ENCODE assay signal across 12 mouse cellular contexts in genomic region chr6:30176496-30176895, GRCm38 (mm10).
DNase-seq lines count a peak whose midpoint lies in the region; ATAC-seq and TF ChIP-seq lines count a peak whose summit lies in the region.
"Had no signal": no experiment of that assay in that cellular context is flagged by ENCODE, and none has a peak within 500 bp of the region (broad histone marks: within the 10 kb centered on the region; RNA-seq: fewer than 3 reads in every experiment).

No protein-coding gene starts in this region.

- WGBS in kidney, embryonic 14.5 days, result 5% methylated on average over 12 of the region's 12 CpGs
- 3% methylated on average over 12 of the region's 12 CpGs for WGBS in neural tube, embryonic 11.5 days

- H3K4me1 ChIP-seq in kidney, embryonic 14.5 days (ENCODE audit: control insufficient read depth, insufficient read depth, low read length), result peaks cover 37% of the 10 kb centered on the region
- H3K4me1 ChIP-seq in neural tube, embryonic 11.5 days (ENCODE audit: control insufficient read depth, insufficient read depth, low read length), result peaks cover 22% of the 10 kb centered on the region

- H3K9me3 ChIP-seq in kidney, embryonic 14.5 days (ENCODE audit: control insufficient read depth, low read length), result no peaks in the 10 kb centered on the region
- no peaks in the 10 kb centered on the region for H3K9me3 ChIP-seq in neural tube, embryonic 11.5 days (ENCODE audit: control insufficient read depth, low read length)
- H3K9me3 ChIP-seq: stomach, embryonic 15.5 days had no signal

- no peak overlapping the region for H3K27ac ChIP-seq in kidney, embryonic 14.5 days (ENCODE audit: low read depth, low read length)
- no peak overlapping the region for H3K27ac ChIP-seq in neural tube, embryonic 11.5 days (ENCODE audit: low read depth, low read length)
- no peak overlapping the region for H3K27ac ChIP-seq in layer of hippocampus, adult 2 months
- H3K27ac ChIP-seq: stomach, embryonic 15.5 days had no signal

- peak overlapping the region; percentile 56; the same call in 1 of the 2 replicates for H3K4me2 ChIP-seq in kidney, embryonic 14.5 days (replicated peaks; ENCODE audit: low read depth, low read length)
- peak overlapping the region; percentile 19; the same call in 1 of the 2 replicates for H3K4me2 ChIP-seq in neural tube, embryonic 11.5 days (ENCODE audit: low read depth)

- H3K4me3 ChIP-seq in kidney, embryonic 14.5 days (ENCODE audit: low read length), result peak overlapping the region; percentile 48; the same call in 1 of the 2 replicates
- no peak overlapping the region for H3K4me3 ChIP-seq in neural tube, embryonic 11.5 days (ENCODE audit: low read depth, low read length)
- H3K4me3 ChIP-seq in layer of hippocampus, adult 2 months, result no peak overlapping the region

- H3K27me3 ChIP-seq in kidney, embryonic 14.5 days (ENCODE audit: control insufficient read depth, insufficient read depth, low read length), result peaks cover 93% of the 10 kb centered on the region
- H3K27me3 ChIP-seq in neural tube, embryonic 11.5 days (ENCODE audit: control insufficient read depth, insufficient read depth, low read length), result peaks cover 96% of the 10 kb centered on the region

- peak; percentile 53 for DNase-seq in embryo, embryonic 10.5 days (ENCODE audit: low spot score)
- no peak for DNase-seq in embryo, embryonic 9.5 days (ENCODE audit: extremely low spot score)
- no peak for DNase-seq in kidney, adult 11 months
- DNase-seq in neural tube, embryonic 11.5 days (ENCODE audit: low spot score), result peak; percentile 47
- DNase-seq in neural tube, embryonic 10.5 days (ENCODE audit: extremely low spot score, low spot score), result no peak
- no peak for DNase-seq in layer of hippocampus, adult 2 months (ENCODE audit: low spot score in 2 of 2)
- DNase-seq: cerebellum, postnatal 25 days; right cerebral cortex, adult 18-20 months had no signal

- no peak overlapping the region for H3K9ac ChIP-seq in kidney, embryonic 14.5 days (ENCODE audit: low read depth, low read length)
- H3K9ac ChIP-seq in neural tube, embryonic 11.5 days (ENCODE audit: low read length), result no peak overlapping the region
- H3K9ac ChIP-seq: stomach, embryonic 15.5 days had no signal

- no peaks in the 10 kb centered on the region for H3K36me3 ChIP-seq in kidney, embryonic 14.5 days (ENCODE audit: control insufficient read depth, insufficient read depth, low read length)
- no peaks in the 10 kb centered on the region for H3K36me3 ChIP-seq in neural tube, embryonic 11.5 days (ENCODE audit: control insufficient read depth, insufficient read depth, low read length)
- H3K36me3 ChIP-seq: stomach, embryonic 15.5 days had no signal

- ATAC-seq in kidney, embryonic 14.5 days (ENCODE audit: low FRiP score, low TSS enrichment), result no peak
- ATAC-seq in neural tube, embryonic 11.5 days (ENCODE audit: insufficient read depth, low FRiP score, low TSS enrichment), result no peak
- no peak for ATAC-seq in megakaryocyte progenitor cell, adult 5-6 weeks (replicated peaks; ENCODE audit: poor library complexity)
- ATAC-seq: forebrain, embryonic 14.5 days had no signal

- TF ChIP-seq CTCF in layer of hippocampus, adult 2 months (conservative IDR thresholded peaks at IDR 0.05), result no peak

Comparison
In these comparisons a context has a peak if more than half of its experiments do, and no peak if none do; other contexts are left out.
1. DNase-seq: peak in embryo, embryonic 10.5 days (single experiment) and neural tube, embryonic 11.5 days (single experiment); none in embryo, embryonic 9.5 days (single experiment), kidney, adult 11 months (single experiment), neural tube, embryonic 10.5 days (single experiment) and layer of hippocampus, adult 2 months (0 of 2).